In the genomic region with DNA sequence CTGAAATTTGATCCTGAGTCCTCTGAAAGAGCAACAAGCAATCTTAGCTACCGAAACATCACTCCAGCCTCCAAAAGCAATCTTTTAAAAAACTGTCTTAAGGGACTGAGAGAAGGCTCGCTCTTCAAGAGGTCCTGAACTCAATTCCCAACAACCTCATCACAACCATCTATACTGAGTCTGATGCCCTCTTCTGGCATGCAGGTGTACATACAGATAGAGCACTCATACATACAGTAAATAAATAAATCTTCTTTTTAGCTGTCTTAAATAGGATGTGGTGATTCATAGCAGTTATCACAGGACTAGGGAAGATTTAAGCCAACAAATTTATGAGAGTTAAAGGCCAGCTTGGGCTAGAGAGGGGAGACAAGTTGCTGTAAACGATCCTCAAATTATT, we compare ENCODE assay signal across 8 mouse cellular contexts. TPM values are rescaled to one million over a fixed set of nuclear protein-coding genes. Genes with fewer than 3 reads are reported as not detected.
DNase-seq lines count a peak whose midpoint lies in the region; ATAC-seq and TF ChIP-seq lines count a peak whose summit lies in the region.

No protein-coding gene starts in this region.

- no peak overlapping the region for H3K27ac ChIP-seq in thymus, adult 2 months (ENCODE audit: control insufficient read depth, insufficient read depth, low read length)
- H3K27ac ChIP-seq in intestine, postnatal 0 days (ENCODE audit: low read depth, low read length): no peak overlapping the region

- H3K4me1 ChIP-seq in thymus, adult 2 months (replicated peaks; ENCODE audit: control insufficient read depth, insufficient read depth, low read length): peaks cover 2% of the 10 kb centered on the region; the same call in 1 of the 2 replicates
- no peaks in the 10 kb centered on the region for H3K4me1 ChIP-seq in intestine, postnatal 0 days (replicated peaks; ENCODE audit: control insufficient read depth, insufficient read depth, low read length)

- peak overlapping the region; percentile 92; the same call in 1 of the 2 replicates for H3K9ac ChIP-seq in intestine, postnatal 0 days (ENCODE audit: low read depth, low read length)

- TF ChIP-seq POLR2A in thymus, adult 2 months (IDR thresholded peaks at IDR 0.05; ENCODE audit: control insufficient read depth, extremely low read depth, insufficient read depth, low read length, poor library complexity): no peak

- H3K27me3 ChIP-seq in thymus, adult 2 months (ENCODE audit: control insufficient read depth, insufficient read depth, low read length): no peaks in the 10 kb centered on the region
- no peaks in the 10 kb centered on the region for H3K27me3 ChIP-seq in intestine, postnatal 0 days (replicated peaks; ENCODE audit: control insufficient read depth, insufficient read depth, low read length)

- no peaks in the 10 kb centered on the region for H3K36me3 ChIP-seq in thymus, adult 2 months (ENCODE audit: control insufficient read depth, insufficient read depth, low read length)
- peaks cover 11% of the 10 kb centered on the region for H3K36me3 ChIP-seq in intestine, postnatal 0 days (ENCODE audit: control insufficient read depth, insufficient read depth)

- H3K4me3 ChIP-seq in thymus, adult 2 months (ENCODE audit: control insufficient read depth, insufficient read depth, low read length): peak overlapping the region; percentile 98
- peak overlapping the region; percentile 100 for H3K4me3 ChIP-seq in intestine, postnatal 0 days (ENCODE audit: low read depth, low read length)

- H3K4me2 ChIP-seq in intestine, postnatal 0 days (replicated peaks; ENCODE audit: low read depth): peak overlapping the region; percentile 86

- no peak for TF ChIP-seq CTCF in thymus, adult 2 months (IDR thresholded peaks at IDR 0.05; ENCODE audit: borderline replicate concordance, control insufficient read depth, extremely low read depth, insufficient read depth, low read length, poor library complexity)
- TF ChIP-seq CTCF in intestine, postnatal 0 days (IDR thresholded peaks at IDR 0.05; ENCODE audit: low read depth): peak; percentile 67

- no peak for DNase-seq in thymus, adult 2 months
- DNase-seq in thymus, postnatal 25 days: no peak
- DNase-seq in embryo, embryonic 10.5 days (ENCODE audit: low spot score): peak; percentile 13
- DNase-seq in gastrocnemius, adult 8-10 months (ENCODE audit: low spot score in 2 of 2): no peak
- no peak for DNase-seq in kidney, adult 11 months
- DNase-seq in cerebellum, postnatal 14 days: no peak

- WGBS in thymus, adult 2 months: 56% methylated on average over 3 of the region's 3 CpGs
- WGBS in intestine, postnatal 0 days: 43% methylated on average over 3 of the region's 3 CpGs

- peak; percentile 53 for ATAC-seq in intestine, postnatal 0 days
- ATAC-seq in neutrophil, adult 5-6 weeks (ENCODE audit: extremely low read depth, insufficient number of reproducible peaks, low FRiP score, poor library complexity, severe bottlenecking): peak; percentile 11; the same call in 1 of the 2 replicates

- no peaks in the 10 kb centered on the region for H3K9me3 ChIP-seq in intestine, postnatal 0 days (ENCODE audit: control insufficient read depth)

RNA-seq across cellular contexts. Expression of gene Pdcd2l, which starts 0.8 kb away (rescaled TPM):
- polyA plus RNA-seq in thymus, adult 2 months (2012; rRNA removed): 39.5 and 40.6 TPM in 2 replicates
- polyA plus RNA-seq in intestine, postnatal 0 days (2015; fragmentation: Nextera tagmentation; extraction: Ambion mirVana): 26.3 and 26.7 TPM in 2 replicates
- 35.7 and 36.0 TPM in 2 replicates for total RNA-seq in neutrophil, adult 5-6 weeks (2017)
- 10 to 100 TPM; 13.0 to 18.6 (median 16.9) TPM for total RNA-seq in gastrocnemius, adult 8-10 months (2022)

RNA-seq across cellular contexts. Expression of gene Uba2, which starts 26.2 kb away (rescaled TPM):
- 81.6 and 93.9 TPM in 2 replicates for polyA plus RNA-seq in thymus, adult 2 months (2012; rRNA removed)
- 50.2 and 50.8 TPM in 2 replicates for polyA plus RNA-seq in intestine, postnatal 0 days (2015; fragmentation: Nextera tagmentation; extraction: Ambion mirVana)
- total RNA-seq in neutrophil, adult 5-6 weeks (2017): 98.2 and 102 TPM in 2 replicates
- 10 to 100 TPM; 33.2 to 42.5 (median 37.5) TPM for total RNA-seq in gastrocnemius, adult 8-10 months (2022)

RNA-seq across cellular contexts. Expression of gene Gpi1, which starts 34.5 kb away (rescaled TPM):
- 265 and 304 TPM in 2 replicates for polyA plus RNA-seq in thymus, adult 2 months (2012; rRNA removed)
- 179 and 180 TPM in 2 replicates for polyA plus RNA-seq in intestine, postnatal 0 days (2015; fragmentation: Nextera tagmentation; extraction: Ambion mirVana)
- total RNA-seq in neutrophil, adult 5-6 weeks (2017): 399 and 408 TPM in 2 replicates
- total RNA-seq in gastrocnemius, adult 8-10 months (2022): 1,000 to 10,000 TPM in 2 of 4 experiments, 100 to 1,000 TPM in 2; 941 to 1,057 (median 993) TPM

RNA-seq across cellular contexts. Expression of gene Gm6096, which starts 55.2 kb away (rescaled TPM):
- polyA plus RNA-seq in thymus, adult 2 months (2012; rRNA removed): not detected in 2 replicates
- polyA plus RNA-seq in intestine, postnatal 0 days (2015; fragmentation: Nextera tagmentation; extraction: Ambion mirVana): not detected in 2 replicates
- not detected in 2 replicates for total RNA-seq in neutrophil, adult 5-6 weeks (2017)
- not detected for total RNA-seq in gastrocnemius, adult 8-10 months (2022)
